Mouse (Mus musculus): ENCODE measurements around the gene Tceanc2.

Tceanc2 gene

DNA sequence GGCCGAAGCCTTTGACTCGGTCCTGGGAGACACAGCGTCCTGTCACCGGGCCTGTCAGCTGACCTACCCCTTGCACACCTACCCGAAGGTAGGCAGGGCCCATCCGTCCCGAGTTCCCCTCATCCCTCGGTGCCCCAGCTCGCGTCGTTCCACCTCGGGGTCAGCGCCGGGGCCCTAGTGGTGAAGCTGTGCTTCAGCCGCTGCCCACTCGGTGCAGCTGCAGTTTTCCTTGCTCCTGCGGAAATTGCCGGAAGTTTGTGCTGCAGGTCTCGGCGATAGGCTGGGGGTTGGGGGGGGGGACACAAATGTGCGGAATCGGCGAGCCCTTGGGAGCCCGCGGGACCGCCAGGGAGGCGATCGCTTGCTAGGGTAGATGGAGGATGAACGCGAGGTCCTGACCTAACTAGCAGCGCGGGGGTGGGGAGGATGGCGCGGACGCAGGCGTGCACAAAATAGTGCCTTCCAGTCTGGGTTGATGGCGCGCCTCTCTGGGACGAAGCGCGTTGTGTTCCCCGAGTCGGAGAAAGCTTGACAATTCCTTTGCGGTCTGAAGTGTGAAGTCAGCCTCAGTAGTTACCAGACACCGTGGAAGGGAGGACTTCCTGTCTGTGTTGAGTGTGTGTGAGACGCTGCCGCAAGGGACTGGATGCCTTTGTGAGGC is at the start of gene Tceanc2:
Gene Tceanc2, minus strand, starts transcription at position 287 of the 661 bp plus-strand sequence.
- DNase-seq (ENCODE audit: low spot score), result peak; percentile 76

DNA sequence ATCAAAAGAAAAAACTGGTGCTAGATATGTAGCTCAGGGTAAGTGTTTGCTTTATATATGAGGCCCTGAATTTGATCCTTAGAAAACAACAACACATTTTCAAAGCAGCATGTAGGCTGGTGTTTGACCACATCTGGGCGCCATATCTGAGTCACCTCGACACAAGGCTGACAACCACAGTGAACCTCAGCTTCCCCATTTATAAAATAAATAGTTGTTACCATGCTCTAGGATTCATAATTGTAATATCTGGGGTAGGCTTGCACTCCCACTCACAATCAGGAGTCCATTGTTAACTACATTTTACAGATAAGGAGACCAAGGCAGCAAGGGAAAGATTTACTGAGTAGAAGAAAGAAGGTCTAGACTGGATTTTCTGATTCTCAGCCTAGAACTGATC is 47.4 kb upstream of the Tceanc2 start:
- no peak for DNase-seq (ENCODE audit: low spot score)

DNA sequence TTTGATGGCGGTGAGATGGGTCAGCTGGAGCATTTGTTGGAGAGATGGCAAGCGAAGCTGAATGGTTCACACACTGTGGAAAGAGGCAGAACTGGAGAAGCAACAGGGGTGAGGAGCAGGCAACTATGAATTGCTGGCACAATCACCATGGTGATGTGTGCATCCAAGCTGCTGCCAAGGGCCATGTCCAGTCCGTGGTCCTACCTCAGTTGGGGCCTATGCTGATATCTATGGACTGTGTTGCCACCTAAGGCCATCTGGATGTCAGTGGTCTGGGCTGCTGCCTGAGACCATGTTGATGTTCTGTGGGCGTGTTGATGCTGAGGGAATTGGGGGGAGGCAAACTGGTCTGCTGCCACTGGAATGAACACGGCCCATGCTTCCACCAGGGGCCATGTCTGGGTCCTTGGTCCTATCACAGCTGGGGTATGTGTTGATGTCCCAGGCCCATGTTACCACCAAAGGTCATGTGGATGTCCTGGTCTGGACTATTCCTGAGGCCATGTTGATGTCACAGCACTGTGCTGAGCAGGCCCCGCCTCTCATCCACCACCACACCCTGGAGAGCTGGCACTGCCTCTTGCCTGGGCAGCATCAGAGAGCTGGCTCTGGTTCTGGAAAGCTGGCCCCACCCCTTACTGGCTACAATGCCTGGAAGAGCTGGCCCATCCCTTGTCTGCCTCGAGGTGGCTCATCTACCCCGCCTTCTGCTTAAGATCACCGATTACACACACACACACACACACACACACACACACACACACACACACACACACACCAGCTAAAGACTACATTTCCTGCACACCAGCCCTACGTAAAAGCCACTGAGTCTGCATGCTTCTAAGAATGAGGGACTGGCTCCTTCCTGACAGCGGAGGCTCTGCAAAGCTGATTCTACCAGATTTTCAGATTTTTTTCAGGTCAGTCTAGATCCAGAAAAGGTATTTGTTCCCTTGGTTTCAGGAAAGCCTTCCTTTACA is 44.6 kb upstream of the Tceanc2 start:
- no peak for DNase-seq (ENCODE audit: low spot score)

DNA sequence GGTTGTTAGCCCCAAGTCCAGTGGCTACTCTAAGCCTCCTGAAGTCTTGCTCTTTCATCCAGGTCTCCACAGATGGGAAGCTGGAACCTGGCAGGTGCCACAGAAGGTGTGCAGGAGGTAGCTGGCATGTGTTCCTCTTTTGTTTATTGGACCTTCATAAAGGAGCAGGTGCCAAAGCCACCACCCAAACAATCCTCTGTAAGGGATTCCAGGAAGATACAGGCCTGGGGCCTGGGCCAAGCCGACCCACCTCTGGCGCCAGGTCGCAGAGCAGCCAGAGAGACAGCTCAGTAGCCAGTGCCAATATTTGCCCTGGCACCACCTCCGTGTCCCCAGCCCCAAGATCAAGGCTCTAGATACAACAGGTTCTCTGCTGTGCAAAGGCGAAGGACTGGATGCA is 42.6 kb upstream of the Tceanc2 start:
- DNase-seq (ENCODE audit: low spot score), result no peak

DNA sequence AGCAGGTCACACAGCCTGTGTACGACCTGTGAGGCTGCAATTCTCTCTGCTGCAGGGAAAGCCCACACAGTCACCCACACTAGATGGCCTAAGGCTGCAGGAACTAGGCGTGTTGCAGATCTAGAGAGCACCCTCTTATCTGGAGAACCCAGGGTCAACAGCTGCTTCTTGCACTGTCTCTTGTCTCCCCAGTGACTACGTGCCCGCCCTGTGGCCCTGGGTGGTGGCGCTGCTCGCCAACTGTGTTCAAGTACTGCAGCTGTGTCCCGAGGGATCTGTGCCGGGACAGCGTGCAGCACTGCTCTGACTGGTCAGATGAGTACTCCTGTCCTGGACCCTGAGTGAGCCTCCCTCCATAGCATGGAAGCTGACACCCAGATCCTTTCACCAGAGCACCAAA is 38.7 kb upstream of the Tceanc2 start:
- peak; percentile 44 for DNase-seq (ENCODE audit: low spot score)

DNA sequence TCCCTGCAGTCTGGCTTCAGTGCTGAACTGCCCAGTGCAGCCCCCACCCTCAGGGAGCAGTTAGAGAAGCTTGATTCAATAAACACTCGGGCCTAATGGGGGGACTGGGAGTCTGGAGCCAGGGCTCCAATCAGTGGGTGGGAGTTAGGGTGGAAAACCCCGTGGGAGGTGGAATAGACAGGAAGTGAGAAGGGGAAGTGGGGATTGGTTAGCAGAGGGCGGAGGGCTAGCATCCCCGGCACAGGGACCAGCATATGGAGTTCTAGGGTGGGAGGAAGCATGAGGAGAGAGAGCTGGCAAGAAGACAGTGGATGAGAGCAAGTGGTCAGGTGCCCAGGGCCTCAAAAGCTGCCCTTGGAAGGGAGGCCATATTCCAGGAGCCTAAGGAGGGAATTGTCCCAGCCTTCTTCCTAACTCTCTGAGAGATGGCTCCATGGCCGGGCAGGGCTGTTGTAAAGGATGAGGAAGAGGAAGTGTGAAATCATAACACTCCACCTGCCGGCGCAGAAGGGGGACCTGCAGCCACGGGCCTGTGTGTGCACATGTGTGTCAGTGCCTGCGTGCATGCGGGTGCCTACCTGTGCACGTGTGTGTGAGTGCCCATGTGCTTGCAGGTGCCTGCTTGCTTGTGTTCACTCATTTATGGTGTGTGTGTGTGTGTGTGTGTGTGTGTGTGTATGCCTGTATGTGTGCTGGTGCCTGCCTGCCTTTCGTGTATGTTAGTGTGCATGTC is 34.5 kb upstream of the Tceanc2 start:
- DNase-seq (ENCODE audit: low spot score), result no peak

DNA sequence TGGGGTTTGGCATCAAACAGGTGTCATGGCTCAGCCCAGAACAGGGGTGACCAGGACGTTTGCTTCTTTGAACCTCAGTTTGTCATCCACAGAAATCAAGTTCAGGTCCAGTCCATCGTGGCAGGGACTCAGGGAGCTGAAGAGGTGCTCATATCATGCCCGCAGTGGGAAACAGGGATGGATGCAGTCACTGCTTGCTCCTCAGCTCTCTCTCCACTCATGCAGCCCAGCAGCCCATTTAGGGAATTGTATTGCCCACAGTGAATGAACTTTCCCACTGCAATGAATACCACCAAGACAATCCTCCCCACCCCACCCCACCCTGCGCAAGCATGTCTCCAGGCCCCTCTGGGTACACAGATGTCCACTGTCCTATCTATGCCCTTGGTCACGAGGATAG is 33.0 kb upstream of the Tceanc2 start:
- no peak for DNase-seq (ENCODE audit: low spot score)

DNA sequence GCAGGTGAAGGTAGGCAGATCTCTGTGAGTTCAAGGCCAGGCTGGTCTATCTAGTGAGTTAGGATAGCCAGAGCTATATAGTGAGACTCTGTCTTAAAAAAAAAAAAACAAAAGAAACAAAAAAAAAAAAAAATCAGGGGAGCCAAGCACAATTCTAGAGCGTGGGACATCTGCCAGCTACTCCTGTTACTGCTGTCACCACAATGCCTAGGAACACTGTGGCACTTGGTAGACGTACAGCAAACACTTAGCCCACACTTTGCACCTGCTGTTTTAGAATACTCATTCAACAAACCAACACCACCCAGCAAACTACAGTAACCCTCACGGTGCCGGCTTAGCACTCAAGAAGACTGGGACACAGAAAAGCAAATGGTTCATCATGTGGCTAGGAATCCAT is 32.5 kb upstream of the Tceanc2 start:
- no peak for DNase-seq (ENCODE audit: low spot score)

DNA sequence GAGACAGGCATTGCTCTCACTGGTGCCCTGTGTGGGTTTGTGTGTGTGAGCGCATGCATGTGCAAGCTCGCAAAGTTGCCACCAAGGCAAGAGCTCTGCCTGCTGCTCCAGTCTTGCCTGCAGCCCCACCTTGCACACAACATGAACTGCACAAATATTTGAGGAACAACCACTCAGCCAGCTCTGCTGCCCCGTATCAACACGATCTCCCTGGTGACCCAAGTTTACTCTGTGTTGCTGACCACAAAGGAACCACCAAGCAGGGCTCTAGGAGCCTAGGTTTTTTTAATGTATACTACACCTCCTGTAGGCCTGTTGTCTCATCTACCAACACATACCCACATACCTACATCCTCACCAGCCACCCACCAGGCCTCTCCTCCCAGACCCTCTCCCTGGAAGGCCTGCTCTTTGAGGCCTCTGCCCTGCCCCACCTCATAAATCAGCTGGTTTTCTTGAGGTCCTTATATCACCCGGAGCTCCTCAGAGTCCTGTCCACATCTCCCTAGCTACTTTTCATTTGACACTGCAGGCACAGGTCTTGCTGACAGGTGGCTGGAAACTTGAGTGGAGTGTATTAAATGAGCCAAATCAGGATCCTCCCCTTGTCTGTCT is 31.7 kb upstream of the Tceanc2 start:
- DNase-seq (ENCODE audit: low spot score), result no peak

DNA sequence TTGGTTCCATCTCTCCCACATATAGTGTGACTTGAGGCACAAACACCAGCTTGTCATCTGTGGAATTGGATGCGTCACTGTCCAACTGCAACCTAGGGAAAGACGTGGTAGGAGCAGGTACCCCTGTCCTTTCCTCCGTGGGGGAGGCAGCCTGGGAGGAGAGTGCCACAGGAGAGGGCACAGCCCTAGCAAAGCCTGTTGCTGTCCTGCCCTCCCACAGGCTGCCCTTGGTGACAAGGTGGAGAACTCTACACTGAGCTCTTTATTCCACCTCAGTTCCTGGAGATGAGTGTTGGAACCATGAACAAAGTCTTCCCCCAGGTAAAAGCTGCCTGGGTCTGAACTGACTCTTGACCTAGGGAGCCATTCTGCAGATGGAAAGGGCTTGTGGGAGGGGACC is 30.0 kb upstream of the Tceanc2 start, which contains the start of gene Ldlrad1:
Gene Ldlrad1, plus strand, starts transcription at position 301 of the 400 bp plus-strand sequence.
- no peak for DNase-seq (ENCODE audit: low spot score)

DNA sequence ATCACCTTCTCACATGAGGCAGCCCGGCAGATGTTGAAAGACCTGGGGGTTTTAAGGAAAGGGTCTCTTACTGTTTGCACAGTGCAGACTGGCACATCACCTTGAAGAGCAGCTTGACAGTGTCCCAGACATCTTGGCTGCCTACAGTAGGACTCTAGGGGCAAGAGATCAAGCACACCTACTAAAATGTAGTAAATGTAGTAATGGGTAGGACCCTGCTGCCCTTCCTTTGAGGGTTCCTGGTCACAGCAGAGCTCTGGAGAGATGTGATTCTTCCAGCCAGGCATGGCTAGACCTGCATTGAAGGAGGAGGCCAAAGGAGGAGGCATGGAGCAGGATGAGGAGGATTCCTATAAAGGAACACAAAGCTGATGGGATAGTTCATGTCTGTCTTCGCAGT is 28.1 kb upstream of the Tceanc2 start:
- DNase-seq (ENCODE audit: low spot score), result no peak

DNA sequence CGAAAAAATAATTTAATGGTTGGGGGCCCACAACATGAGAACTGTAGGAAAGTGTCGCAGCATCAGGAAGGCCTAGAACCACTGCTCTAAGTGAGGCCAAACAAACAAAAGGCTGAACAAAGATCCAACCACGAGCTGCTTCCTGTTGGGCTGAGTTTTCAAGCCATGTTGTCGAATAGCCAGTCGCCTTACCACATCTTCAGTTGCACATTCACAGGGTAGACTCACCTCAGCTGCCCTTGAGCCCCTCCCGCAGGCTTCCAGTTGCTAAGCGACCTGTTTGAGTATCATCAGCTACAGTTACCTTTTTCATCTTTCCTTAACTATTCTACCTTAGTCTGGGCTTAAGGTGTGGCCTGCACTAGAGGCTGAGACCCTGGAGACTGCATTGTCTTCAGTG is 24.1 kb upstream of the Tceanc2 start:
- no peak for DNase-seq (ENCODE audit: low spot score)

DNA sequence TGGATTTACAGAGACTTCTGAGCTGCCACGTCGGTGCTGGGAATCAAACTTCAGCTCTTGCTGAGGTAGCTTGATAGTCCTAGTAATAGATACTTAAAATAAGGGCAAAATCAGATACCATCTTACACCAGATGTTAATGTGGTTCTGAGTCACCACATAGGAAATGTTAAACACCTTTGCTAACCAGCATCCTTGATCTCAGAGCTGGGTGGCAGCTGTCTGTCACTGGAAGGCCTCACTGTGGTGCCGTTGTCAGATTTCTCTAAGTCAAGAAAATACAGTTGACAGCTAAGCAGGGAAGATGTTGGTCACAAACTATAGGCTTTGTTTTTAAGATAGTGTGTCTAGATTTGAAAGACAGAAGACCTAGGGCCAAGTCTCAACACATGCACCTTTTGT is 22.9 kb upstream of the Tceanc2 start:
- no peak for DNase-seq (ENCODE audit: low spot score)

DNA sequence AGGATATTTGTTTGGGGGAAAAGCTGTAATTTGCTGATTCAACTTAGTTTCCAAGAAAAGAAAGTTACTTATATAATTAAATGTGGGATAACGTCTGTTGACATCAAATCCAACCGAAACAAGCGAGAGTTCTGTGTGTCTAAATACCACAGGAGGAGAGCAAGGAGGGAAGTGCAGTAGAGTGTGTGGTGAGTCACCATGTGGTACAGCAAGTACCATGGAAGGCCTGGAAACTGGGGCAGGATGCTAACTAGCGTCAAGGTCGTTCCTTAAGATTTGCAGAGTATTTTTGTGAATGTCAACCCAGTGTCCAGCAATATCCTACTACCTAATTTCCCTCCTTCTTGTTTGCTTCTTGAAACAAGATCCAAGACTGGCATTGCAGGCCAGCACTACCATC is 19.2 kb upstream of the Tceanc2 start:
- no peak for DNase-seq (ENCODE audit: low spot score)

DNA sequence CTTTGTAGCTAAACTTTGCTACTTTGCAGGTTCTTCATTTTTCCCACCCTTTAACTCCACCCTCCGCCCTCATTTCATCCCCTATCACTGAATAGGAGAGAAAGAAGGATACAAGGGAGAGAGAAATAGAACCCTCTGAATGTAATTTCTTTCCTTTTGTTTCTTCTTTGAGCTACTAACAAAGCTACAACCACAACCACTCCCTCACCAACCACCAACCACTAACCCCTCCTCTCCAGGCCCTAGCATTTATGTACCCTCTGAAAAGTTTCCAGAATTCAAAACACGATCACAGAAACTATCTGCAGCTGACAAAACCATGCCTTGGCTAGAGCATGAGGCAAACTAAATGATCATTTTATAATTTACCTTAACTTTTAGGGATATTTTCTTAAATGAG is 17.5 kb upstream of the Tceanc2 start:
- no peak for DNase-seq (ENCODE audit: low spot score)

DNA sequence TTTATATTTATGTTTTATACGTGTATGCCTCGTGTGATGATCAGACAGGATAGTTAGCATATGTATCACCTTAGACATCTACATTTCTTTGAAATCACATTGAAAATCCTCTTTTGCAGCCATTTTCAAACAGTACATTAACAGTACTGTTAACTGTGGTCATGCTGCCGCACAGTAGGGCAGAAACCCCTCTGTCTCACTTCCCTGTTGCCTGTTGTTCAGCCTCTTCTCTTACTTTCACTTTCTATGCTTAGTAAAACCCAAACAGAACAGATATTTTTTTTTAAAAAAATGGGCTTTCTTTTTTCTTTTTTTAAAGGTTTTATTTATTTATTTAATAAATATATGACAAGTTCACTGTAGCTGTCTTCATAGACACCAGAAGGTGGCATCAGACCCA is 14.9 kb upstream of the Tceanc2 start:
- no peak for DNase-seq (ENCODE audit: low spot score)

DNA sequence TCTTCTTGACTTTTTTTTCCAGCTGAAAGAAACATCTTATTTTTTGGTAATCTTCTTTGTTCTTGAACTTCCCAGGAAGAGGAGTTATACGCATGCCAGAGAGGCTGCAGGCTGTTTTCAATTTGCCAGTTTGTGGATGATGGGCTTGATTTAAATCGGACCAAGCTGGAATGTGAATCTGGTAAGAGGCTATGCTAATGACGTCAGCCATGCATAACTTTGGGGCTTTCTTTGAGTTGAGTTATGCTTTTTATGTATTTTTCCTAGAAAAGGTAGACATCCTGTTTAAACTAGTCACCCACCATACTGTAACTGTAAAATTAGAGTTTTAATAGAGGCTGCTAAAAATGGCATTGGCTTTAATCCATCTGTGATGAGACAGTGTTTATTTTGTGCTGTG is 6.8 kb upstream of the Tceanc2 start:
- no peak for DNase-seq (ENCODE audit: low spot score)

DNA sequence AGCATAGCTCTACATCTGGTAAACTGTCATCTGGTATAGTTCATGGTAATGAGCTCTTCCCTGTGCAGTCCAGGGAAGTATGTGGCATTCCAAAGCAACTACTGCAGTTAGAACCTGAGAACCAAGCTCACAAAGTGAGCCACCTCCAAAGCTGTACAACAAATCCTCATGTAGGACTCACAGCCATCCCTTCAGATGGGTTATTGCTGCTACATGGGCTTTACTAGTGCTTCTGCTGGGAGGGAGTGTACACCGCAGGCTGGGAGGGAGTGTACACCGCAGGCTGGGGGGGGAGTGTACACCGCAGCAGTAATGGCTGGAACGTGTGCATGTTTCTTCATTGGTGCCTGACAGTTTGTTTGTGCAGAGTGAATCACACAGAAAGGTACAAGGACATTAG is 4.3 kb upstream of the Tceanc2 start:
- no peak for DNase-seq (ENCODE audit: low spot score)

DNA sequence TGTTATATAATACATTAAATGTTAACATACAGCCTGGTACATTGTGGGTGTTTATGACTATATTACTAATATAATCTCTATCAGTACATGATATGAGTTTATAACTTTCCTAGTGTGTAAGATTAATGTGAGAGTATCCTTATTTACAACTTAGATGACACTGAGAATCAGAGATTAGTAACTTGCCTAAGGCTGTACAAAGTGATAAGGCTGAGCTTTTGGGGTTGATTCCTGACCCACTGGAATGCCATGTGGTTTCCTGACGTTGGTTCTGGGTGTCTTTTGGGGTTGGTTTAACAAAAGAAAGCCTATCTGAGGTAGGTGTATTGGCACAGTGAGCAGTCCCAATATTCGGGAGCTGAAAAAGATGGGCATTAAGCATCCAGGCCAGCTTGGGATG is 3.9 kb upstream of the Tceanc2 start:
- DNase-seq (ENCODE audit: low spot score), result no peak

DNA sequence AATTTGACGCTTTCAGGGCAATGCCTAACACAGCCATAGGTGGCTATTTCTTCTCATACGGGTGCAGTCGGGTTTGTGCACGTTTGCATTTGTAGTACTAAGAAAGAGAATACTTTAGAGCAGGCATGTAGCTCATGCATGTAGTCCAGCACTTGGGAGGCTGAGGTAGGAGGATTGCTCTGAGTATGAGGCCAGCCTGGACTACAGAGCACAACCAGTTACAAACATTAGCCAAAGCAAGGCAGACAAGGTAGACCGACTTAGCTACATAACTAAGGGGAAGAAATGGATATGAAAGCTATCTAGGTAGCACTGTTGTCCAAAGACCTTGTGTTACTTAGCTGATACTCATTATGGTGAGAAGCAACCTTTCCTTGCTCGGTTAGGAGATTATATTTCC is 3.0 kb upstream of the Tceanc2 start:
- no peak for DNase-seq (ENCODE audit: low spot score)

DNA sequence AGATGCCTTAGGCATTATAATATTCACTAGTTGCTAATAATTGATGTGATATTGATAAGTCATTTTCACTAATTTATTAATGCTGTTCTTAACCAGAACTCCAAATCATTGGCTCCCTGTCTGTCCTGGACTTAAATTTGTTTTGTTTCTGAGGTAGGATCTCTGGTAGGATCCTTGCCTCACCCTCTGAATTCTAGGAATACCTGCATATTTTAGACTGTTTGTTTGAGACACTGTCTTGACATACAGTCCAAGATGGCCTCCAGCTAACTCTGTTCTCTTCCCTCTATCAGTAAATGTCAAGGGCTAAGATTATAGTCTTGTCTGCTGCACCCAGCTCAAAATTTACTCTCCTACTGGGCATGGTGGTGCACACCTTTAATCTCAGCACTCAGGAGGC is 1.8 kb upstream of the Tceanc2 start:
- no peak for DNase-seq (ENCODE audit: low spot score)

DNA sequence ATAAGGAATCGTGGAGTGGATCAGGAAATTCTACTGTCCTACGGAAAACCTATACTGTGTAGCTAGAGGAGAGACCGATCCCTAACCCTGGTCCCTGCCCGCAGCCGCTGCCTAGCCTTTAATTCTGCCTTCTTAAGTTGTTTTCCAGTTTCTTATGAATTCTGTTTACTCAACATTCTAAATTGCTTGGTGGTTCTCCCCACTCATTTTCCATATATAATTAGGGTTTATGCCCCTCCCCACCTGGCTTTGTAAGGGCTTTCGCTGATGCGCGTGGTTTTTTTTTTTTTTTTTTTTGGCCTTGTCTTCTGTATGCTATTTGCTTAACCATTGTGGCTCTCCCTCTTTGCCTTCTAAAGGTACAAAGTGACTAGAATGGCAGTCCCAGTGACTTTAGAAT is 645 bp upstream of the Tceanc2 start:
- DNase-seq (ENCODE audit: low spot score), result no peak
